Mouse (Mus musculus): ENCODE results near the gene Mpp3. TPM values are rescaled to one million over a fixed set of nuclear protein-coding genes. Genes with fewer than 3 reads are reported as not detected.

Mpp3 gene
- polyA plus RNA-seq, 1 experiment = not detected

DNA sequence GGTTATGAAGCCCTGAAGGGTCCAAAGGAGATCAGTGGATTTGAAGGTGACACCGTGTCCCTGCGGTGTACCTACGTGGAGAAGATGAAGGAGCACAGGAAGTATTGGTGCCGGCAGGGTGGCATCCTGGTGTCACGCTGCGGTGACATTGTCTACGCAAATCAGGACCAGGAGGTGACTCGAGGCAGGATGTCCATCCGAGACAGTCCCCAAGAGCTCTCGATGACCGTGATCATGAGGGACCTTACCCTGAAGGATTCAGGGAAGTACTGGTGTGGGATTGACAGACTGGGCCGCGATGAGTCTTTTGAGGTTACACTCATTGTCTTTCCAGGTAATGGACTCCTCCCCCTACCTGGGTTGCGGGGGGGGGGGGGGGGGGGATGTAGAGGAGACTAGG lies 14.7 kb upstream of the Mpp3 start:
- Histone ChIP-seq H3K4me3 (replicated peaks) (no peak overlapping the region), H3K36me3 (ENCODE audit: control insufficient read depth) (no peaks in the 10 kb centered on the region), H3K4me1 (ENCODE audit: control insufficient read depth) (no peaks in the 10 kb centered on the region), H3K9me3 (ENCODE audit: control insufficient read depth, low read length) (peaks cover 9% of the 10 kb centered on the region), H3K27me3 (ENCODE audit: control insufficient read depth) (no peaks in the 10 kb centered on the region; the same call in 1 of the 2 replicates)
- TF ChIP-seq TAL1 (IDR thresholded peaks at IDR 0.05; ENCODE audit: low read length) = no peak
- TF ChIP-seq GATA1 (IDR thresholded peaks at IDR 0.05; ENCODE audit: low read length) = no peak

DNA sequence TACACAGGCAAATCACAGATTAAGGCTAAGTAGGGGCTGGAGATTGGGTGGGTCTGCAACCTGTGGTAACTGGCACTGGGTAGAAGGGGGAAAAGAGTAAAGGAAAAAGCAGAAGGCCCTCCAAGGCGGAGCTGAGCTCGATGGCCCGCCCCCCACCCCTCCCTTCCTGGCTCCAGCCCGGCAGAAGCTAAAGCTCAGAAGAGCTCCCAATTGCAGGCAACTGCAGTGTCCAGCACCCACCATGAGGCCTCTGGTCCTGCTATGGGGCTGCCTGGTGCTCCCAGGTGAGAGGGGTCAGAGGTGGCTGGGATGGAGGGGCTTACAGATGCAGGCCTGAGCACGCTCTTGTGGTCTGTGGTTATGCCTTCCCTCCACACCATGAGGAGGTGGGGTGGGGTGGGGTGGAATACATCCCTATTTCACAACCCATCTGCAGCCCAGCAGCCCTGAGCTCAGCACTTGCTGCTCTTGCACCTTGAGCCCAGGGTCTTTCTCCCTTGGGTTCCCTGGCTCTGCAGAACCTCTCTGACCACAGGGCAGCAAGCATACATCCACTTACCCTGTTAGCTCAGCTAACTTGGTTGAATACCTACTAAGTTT lies 13.2 kb upstream of the Mpp3 start, which contains the start of gene Cd300lg:
Cd300lg (plus strand) TSS at position 160 of the 600 bp plus-strand sequence.
- TF ChIP-seq GATA1 (IDR thresholded peaks at IDR 0.05; ENCODE audit: low read length) = no peak
- TF ChIP-seq TAL1 (IDR thresholded peaks at IDR 0.05; ENCODE audit: low read length) = no peak
- H3K4me3 ChIP-seq (replicated peaks) = no peak within 1 kb of the TSS
- H3K36me3 ChIP-seq (ENCODE audit: control insufficient read depth) = no peaks in the 10 kb centered on the region
- H3K27me3 ChIP-seq (ENCODE audit: control insufficient read depth) = peaks cover 5% of the 10 kb centered on the region
- H3K9me3 ChIP-seq (ENCODE audit: control insufficient read depth, low read length) = peaks cover 9% of the 10 kb centered on the region
- H3K4me1 ChIP-seq (ENCODE audit: control insufficient read depth) = no peaks in the 10 kb centered on the region

DNA sequence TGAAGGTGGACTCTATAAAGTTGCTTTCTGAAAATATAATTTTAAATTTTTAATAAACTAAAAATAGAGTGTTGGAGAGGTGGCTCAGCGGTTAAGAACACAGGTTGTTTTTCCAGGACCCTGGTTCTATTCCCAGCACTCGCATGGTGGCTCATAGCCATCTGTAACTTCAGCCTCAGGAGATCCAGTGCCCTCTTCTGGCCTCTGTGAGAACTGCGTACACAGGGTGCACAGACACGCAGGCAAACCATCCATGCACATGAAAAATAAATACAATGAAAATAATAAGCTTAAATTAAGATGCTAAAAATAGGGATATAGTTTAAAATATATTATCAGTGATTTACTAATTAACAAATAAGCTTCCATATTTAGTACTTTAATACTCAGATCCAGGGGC lies 12.4 kb upstream of the Mpp3 start:
- TF ChIP-seq GATA1 (IDR thresholded peaks at IDR 0.05; ENCODE audit: low read length) = no peak
- TF ChIP-seq TAL1 (IDR thresholded peaks at IDR 0.05; ENCODE audit: low read length) = no peak
- Histone ChIP-seq H3K27me3 (ENCODE audit: control insufficient read depth) (peaks cover 5% of the 10 kb centered on the region), H3K4me3 (replicated peaks) (no peak overlapping the region), H3K9me3 (ENCODE audit: control insufficient read depth, low read length) (peaks cover 6% of the 10 kb centered on the region), H3K36me3 (ENCODE audit: control insufficient read depth) (no peaks in the 10 kb centered on the region), H3K4me1 (ENCODE audit: control insufficient read depth) (no peaks in the 10 kb centered on the region)

DNA sequence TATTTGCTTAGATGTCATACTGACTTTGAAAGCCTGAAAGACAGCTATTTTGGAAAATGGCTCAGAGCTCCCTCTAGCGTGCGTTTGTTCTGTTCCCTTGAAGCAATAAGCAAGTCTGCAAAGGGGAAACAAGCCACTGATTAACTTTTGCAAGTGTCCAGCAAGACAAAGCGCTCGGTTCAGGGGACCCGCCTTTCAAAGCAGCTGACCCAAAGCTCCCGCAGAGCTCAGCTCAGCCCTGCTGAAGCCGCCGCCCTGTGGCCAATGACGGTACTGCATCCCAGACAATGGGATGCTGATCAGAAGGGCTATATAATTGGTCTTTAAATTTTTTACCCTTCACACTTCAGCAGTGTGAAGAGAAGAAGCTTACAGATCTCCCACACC lies 11.9 kb upstream of the Mpp3 start:
- Histone ChIP-seq H3K4me3 (replicated peaks) (no peak overlapping the region), H3K27me3 (ENCODE audit: control insufficient read depth) (peaks cover 5% of the 10 kb centered on the region), H3K4me1 (ENCODE audit: control insufficient read depth) (no peaks in the 10 kb centered on the region), H3K36me3 (ENCODE audit: control insufficient read depth) (no peaks in the 10 kb centered on the region), H3K9me3 (ENCODE audit: control insufficient read depth, low read length) (peaks cover 2% of the 10 kb centered on the region; the same call in 1 of the 2 replicates)
- TF ChIP-seq GATA1 (IDR thresholded peaks at IDR 0.05; ENCODE audit: low read length) = no peak
- no peak for TF ChIP-seq TAL1 (IDR thresholded peaks at IDR 0.05; ENCODE audit: low read length)

DNA sequence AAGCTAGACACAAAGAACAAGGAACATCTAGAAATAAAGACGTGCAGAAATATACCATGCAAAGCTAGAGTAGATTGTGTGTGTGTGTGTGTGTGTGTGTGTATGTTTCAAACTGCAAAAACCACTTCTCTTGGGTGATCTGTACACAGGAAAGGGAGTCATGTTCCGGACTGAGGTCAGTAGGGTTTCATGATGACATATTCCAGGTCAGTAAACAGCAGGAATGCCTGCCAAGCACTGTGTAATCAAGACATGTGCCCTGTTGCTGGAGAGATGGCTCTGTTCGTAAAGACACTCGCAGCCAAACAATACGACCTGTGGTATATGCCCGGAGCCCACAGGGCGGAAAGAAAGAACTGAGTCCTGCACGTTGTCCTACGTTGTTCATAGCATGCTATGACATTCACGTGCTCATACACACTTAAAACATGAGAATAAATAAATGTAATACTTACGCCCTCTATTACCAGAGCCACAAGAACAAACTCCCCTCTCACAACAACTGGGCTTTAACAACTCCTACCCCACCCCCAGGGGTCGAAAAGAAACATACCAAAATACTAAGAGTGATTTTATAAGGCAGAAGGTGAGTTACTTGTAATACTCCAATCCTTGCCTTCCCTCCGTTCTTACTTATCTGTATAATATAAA lies 11.4 kb upstream of the Mpp3 start:
- TF ChIP-seq GATA1 (IDR thresholded peaks at IDR 0.05; ENCODE audit: low read length) (no peak), TAL1 (IDR thresholded peaks at IDR 0.05; ENCODE audit: low read length) (no peak)
- Histone ChIP-seq H3K9me3 (ENCODE audit: control insufficient read depth, low read length) (peaks cover 2% of the 10 kb centered on the region; the same call in 1 of the 2 replicates), H3K27me3 (ENCODE audit: control insufficient read depth) (peaks cover 5% of the 10 kb centered on the region), H3K4me1 (ENCODE audit: control insufficient read depth) (no peaks in the 10 kb centered on the region), H3K4me3 (replicated peaks) (no peak overlapping the region), H3K36me3 (ENCODE audit: control insufficient read depth) (no peaks in the 10 kb centered on the region)

DNA sequence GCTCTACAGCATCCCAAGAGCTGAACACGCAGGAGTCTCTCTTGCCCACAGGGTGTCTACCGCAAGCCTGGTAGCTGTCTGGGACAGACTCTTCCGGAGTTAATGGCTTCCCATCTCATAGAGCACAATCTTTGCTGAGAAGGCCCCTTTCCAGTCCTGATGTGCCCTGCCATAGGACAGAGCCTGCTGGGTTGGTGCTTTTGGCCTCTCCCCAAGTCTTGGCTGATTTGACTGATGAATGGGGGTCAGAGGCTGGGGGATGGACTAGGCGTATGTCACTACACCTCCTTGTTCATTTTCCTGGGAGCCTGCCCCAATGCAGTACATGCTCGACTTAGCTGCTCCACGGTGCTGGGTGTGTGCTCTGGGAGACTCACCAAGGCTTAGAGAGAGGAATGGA lies 9.5 kb upstream of the Mpp3 start:
- TF ChIP-seq TAL1 (IDR thresholded peaks at IDR 0.05; ENCODE audit: low read length) = no peak
- TF ChIP-seq GATA1 (IDR thresholded peaks at IDR 0.05; ENCODE audit: low read length) = no peak
- H3K4me3 ChIP-seq (replicated peaks) = no peak overlapping the region
- H3K27me3 ChIP-seq (ENCODE audit: control insufficient read depth) = peaks cover 5% of the 10 kb centered on the region
- no peaks in the 10 kb centered on the region for H3K4me1 ChIP-seq (ENCODE audit: control insufficient read depth)
- H3K36me3 ChIP-seq (ENCODE audit: control insufficient read depth) = no peaks in the 10 kb centered on the region
- H3K9me3 ChIP-seq (ENCODE audit: control insufficient read depth, low read length) = peaks cover 2% of the 10 kb centered on the region; the same call in 1 of the 2 replicates

DNA sequence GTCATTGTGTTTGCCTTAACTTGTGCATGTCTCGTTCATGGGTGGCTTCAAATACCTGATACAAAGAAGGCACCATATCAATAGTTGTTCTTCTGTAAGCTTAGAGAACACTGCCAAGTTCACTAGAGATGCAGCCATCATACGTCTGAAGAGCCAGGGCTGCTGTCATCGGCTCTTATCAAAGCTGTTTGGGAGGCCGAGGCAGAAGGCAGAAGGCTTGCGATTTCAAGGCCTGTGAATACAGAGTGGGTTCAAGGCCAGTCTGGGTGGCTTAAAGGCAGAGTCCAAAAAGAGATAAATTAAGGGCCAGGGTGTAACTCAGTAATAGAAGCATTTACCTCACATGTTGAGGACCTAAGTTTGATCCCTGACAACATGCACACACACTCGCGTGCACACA lies 8.1 kb upstream of the Mpp3 start:
- TF ChIP-seq GATA1 (IDR thresholded peaks at IDR 0.05; ENCODE audit: low read length) (no peak), TAL1 (IDR thresholded peaks at IDR 0.05; ENCODE audit: low read length) (no peak)
- Histone ChIP-seq H3K27me3 (ENCODE audit: control insufficient read depth) (peaks cover 5% of the 10 kb centered on the region), H3K36me3 (ENCODE audit: control insufficient read depth) (no peaks in the 10 kb centered on the region), H3K4me3 (replicated peaks) (no peak overlapping the region), H3K9me3 (ENCODE audit: control insufficient read depth, low read length) (peaks cover 2% of the 10 kb centered on the region; the same call in 1 of the 2 replicates), H3K4me1 (ENCODE audit: control insufficient read depth) (no peaks in the 10 kb centered on the region)

DNA sequence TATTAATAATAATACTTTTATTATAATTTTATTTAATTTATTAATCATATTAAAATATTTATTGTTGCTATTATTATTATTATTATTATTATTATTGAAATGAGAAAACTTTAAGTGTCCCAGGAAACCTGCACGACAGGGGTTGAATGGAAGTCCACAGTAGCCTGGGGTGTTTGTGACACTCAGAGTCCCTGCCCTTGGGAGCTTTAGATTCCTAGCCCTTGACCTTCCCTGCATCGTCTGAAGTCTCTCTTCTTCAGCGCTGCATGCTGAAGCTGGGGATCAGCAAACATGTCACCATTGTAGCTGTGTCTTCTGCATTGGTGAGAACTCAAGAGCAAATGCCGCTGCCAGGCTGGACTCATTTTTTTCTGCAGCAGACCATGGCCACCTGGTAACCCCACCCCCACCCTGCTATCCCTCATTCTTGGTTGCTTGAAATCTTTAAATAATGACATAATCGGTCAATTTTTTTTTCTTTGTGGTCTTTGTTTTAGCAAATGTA lies 7.2 kb upstream of the Mpp3 start:
- no peak overlapping the region for H3K4me3 ChIP-seq (replicated peaks)
- H3K36me3 ChIP-seq (ENCODE audit: control insufficient read depth) = no peaks in the 10 kb centered on the region
- H3K9me3 ChIP-seq (ENCODE audit: control insufficient read depth, low read length) = no peaks in the 10 kb centered on the region
- TF ChIP-seq TAL1 (IDR thresholded peaks at IDR 0.05; ENCODE audit: low read length) (no peak), GATA1 (IDR thresholded peaks at IDR 0.05; ENCODE audit: low read length) (no peak)
- H3K27me3 ChIP-seq (ENCODE audit: control insufficient read depth) = peaks cover 5% of the 10 kb centered on the region
- no peaks in the 10 kb centered on the region for H3K4me1 ChIP-seq (ENCODE audit: control insufficient read depth)

DNA sequence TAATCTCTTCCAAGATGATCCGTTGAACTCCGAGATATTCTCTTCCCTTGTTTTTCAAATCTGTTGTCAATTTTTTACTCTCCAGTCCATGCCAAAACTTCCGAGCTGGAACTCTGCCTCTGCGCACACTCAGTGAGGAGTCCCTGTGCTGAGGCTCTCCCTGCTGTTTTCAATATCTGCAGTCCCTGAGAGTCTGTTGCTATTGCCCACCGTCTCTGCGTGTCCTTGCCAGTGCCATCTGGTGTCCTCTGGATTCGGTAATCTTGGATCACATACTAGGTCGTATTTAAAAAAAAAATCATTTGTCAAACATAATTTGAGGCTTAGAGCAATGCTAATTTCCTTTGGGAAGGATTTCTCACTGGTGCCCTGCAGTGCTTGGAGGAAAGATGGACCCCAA lies 6.6 kb upstream of the Mpp3 start:
- H3K9me3 ChIP-seq (ENCODE audit: control insufficient read depth, low read length) = no peaks in the 10 kb centered on the region
- H3K27me3 ChIP-seq (ENCODE audit: control insufficient read depth) = peaks cover 12% of the 10 kb centered on the region
- no peaks in the 10 kb centered on the region for H3K4me1 ChIP-seq (ENCODE audit: control insufficient read depth)
- H3K4me3 ChIP-seq (replicated peaks) = no peak overlapping the region
- TF ChIP-seq GATA1 (IDR thresholded peaks at IDR 0.05; ENCODE audit: low read length) (no peak), TAL1 (IDR thresholded peaks at IDR 0.05; ENCODE audit: low read length) (no peak)
- no peaks in the 10 kb centered on the region for H3K36me3 ChIP-seq (ENCODE audit: control insufficient read depth)

All from erythroblast, embryonic 14.5 days (primary cell).